Mouse (Mus musculus): ENCODE measurements around the gene Sec63. TPM values are rescaled to one million over a fixed set of nuclear protein-coding genes. Genes with fewer than 3 reads are reported as not detected.
A peak's percentile ranks its signal among the peaks of the same experiment; 100 is the strongest.

Gene Sec63
- polyA plus RNA-seq, 1 experiment from 2014 or later: 24.3 TPM

DNA sequence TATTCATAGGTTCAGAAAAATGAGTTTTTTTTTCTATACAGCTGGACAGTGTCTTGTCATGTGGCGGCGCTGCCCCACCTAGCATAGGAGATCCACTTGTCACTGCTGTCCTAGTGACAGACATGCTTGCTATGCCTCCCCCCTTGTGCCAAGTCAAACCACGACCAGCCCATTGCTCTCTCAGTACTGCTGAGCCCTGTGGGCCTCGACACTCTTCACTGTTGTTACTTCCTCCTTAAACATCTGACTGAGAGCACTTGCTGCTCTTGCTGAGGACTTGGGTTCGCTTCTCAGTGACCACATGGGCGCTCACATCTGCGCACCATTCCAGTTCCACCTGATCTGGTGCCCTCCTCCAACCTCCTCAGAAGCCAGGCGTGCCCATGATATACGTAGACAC is 107.1 kb downstream of the Sec63 start:
- Histone ChIP-seq H3K27ac (no peak overlapping the region), H3K9ac (no peak overlapping the region), H3K4me1 (0 out of 2 replicates have a peak, but pooled peaks cover 3% of the 10 kb centered on the region), H3K4me2 (no peak overlapping the region), H3K27me3 (replicated peaks) (no peaks in the 10 kb centered on the region), H3K4me3 (replicated peaks) (no peak overlapping the region), H3K36me3 (no peaks in the 10 kb centered on the region), H3K9me3 (no peaks in the 10 kb centered on the region)
- 84% methylated on average over 9 of the region's 9 CpGs for WGBS
- ATAC-seq (ENCODE audit: insufficient read depth, low FRiP score, low read depth): no peak

DNA sequence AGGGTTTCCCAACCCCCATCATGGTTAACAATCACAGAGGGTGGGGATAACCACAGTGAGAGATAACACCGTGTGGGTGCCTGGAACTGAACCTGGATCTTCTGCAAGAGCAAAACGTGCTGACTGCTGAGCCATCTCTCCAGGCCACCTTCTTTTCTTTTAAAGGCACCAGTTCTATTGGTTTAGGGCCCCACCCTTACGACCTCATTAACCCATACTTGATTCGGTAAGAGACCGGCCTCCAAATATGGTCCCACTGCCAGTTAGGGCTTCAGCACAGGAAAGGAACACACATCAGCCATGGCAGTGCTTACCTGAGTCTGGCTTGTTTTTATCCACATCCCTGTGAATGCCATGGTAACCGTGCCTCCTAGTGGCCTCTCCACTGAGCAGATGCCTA is 108.2 kb downstream of the Sec63 start:
- ATAC-seq (ENCODE audit: insufficient read depth, low FRiP score, low read depth): no peak
- Histone ChIP-seq H3K4me3 (replicated peaks) (no peak overlapping the region), H3K9me3 (no peaks in the 10 kb centered on the region), H3K9ac (no peak overlapping the region), H3K27ac (no peak overlapping the region), H3K4me2 (no peak overlapping the region), H3K4me1 (no peaks in the 10 kb centered on the region), H3K36me3 (no peaks in the 10 kb centered on the region), H3K27me3 (replicated peaks) (no peaks in the 10 kb centered on the region)
- 74% methylated on average over 6 of the region's 6 CpGs for WGBS

DNA sequence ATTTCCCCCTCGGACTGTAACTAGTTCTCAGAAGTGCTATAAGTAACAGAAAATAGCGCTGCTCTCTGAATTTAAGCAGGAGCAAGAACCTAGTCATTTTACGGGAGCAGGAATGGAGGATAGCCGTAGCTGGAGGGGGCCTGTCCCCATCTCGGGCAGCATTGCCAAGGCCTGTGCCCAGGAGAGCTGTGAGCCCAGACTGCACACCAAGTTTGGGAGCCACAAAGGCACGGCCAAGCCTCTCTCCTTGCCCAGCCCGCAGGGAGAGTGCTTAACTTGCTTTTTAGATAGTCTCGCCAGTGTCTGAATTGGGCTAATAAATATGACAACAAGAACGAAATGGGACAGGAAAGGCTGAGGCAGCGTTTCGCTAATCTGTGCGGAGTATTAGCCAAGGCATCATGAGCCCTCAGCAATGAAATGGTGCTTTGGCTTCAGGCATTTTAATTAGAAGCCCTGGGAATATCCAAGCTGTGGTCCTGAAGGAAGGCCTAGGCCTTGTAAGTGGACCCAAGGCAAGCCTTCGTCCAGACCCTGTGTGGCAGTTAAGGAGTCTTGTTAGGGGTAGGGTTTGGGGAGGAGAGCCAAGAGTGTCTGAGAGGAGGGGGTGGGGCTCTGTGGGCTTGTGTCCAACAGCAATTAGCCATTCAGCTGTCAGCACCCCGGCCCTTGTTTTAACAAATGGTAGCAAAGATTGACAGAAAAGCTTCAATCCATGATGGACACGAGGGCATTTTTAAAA is 111.1 kb downstream of the Sec63 start:
- Histone ChIP-seq H3K9ac (no peak overlapping the region), H3K36me3 (no peaks in the 10 kb centered on the region), H3K27ac (no peak overlapping the region), H3K9me3 (no peaks in the 10 kb centered on the region), H3K4me2 (no peak overlapping the region), H3K27me3 (replicated peaks) (no peaks in the 10 kb centered on the region), H3K4me3 (replicated peaks) (no peak overlapping the region), H3K4me1 (no peaks in the 10 kb centered on the region)
- ATAC-seq (ENCODE audit: insufficient read depth, low FRiP score, low read depth): no peak
- WGBS: 74% methylated on average over 15 of the region's 15 CpGs

DNA sequence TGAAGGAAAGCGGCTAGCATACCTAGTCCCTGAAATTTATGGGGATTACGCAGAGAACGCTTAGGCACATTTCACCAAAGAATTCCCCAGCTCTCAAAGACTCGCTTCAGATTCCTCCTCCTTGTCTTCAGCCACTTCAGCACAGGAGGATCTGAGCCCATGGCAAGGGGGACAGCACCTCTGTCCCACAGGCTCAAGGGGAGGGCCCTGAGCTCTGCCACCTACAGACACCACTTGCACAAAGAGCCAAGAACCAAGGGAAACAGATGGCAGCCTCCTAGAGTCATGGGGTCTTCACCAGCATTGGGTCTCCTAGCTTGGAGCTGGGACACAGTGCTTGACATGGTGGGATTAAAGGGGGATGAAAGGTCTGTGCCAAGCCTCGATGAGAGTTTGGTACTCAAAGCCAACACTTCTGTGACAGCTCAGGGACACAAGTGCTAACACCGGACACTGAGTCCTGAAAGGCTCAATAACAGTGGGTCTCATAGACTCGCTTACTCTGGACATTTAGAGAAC is 111.8 kb downstream of the Sec63 start:
- no peak overlapping the region for H3K9ac ChIP-seq
- no peaks in the 10 kb centered on the region for H3K27me3 ChIP-seq (replicated peaks)
- H3K27ac ChIP-seq: no peak overlapping the region
- 85% methylated on average over 7 of the region's 7 CpGs for WGBS
- no peaks in the 10 kb centered on the region for H3K36me3 ChIP-seq
- no peak overlapping the region for H3K4me3 ChIP-seq (replicated peaks)
- no peak for ATAC-seq (ENCODE audit: insufficient read depth, low FRiP score, low read depth)
- H3K4me1 ChIP-seq: no peaks in the 10 kb centered on the region
- no peak overlapping the region for H3K4me2 ChIP-seq
- H3K9me3 ChIP-seq: no peaks in the 10 kb centered on the region

DNA sequence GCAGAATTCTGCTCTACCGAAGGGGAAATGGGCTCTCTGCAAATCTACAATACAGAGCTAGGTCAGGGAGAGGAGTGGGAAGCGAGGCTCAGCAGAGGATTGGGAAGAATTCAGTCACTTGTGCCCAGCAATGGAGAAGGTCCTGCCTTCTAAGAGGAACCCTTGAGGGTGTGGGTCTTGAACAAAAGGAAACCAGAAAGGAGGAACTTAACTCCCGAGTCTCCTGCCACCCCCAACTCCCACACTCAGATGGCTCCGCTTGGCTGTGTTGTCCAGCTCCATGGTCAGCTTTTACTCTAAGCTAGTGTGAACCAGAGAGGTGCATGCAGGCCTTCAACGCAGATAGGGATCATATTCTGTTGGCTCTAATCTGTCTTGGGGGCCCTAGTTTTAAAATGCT is 114.9 kb downstream of the Sec63 start:
- no peak for ATAC-seq (ENCODE audit: insufficient read depth, low FRiP score, low read depth)
- no peak overlapping the region for H3K27ac ChIP-seq
- H3K9me3 ChIP-seq: no peaks in the 10 kb centered on the region
- no peak overlapping the region for H3K4me2 ChIP-seq
- 70% methylated on average over 5 of the region's 5 CpGs for WGBS
- no peaks in the 10 kb centered on the region for H3K4me1 ChIP-seq
- H3K27me3 ChIP-seq (replicated peaks): no peaks in the 10 kb centered on the region
- H3K4me3 ChIP-seq (replicated peaks): no peak overlapping the region
- H3K36me3 ChIP-seq: no peaks in the 10 kb centered on the region
- H3K9ac ChIP-seq: no peak overlapping the region

DNA sequence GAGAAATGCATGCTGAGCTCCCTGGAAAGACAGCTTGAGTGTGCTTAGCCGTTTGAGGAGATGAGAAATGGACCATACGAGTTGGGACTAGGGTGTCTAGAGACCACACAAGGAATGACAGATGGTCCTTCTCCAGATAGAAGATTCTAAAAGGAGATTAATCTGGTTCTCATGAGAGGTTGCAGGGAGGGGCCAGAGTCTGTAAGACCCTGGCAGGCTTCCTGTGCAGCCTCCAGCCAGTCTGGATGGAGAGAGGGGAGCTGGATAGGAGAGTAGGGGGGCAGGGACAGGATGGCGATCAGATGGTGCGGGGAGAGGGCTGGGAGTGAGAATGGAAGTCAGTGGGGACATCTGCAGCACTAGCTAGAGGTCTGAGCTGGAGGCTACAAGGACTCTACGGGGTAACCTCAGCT is 118.0 kb downstream of the Sec63 start:
- no peaks in the 10 kb centered on the region for H3K27me3 ChIP-seq (replicated peaks)
- no peaks in the 10 kb centered on the region for H3K9me3 ChIP-seq
- H3K4me2 ChIP-seq: peak overlapping the region; percentile 36; the same call in 1 of the 2 replicates
- peak; percentile 69 for ATAC-seq (ENCODE audit: insufficient read depth, low FRiP score, low read depth)
- no peak overlapping the region for H3K4me3 ChIP-seq (replicated peaks)
- no peaks in the 10 kb centered on the region for H3K36me3 ChIP-seq
- peak overlapping the region; percentile 80 for H3K27ac ChIP-seq
- no peak overlapping the region for H3K9ac ChIP-seq
- WGBS: 43% methylated on average over 5 of the region's 5 CpGs
- H3K4me1 ChIP-seq: no peaks in the 10 kb centered on the region

DNA sequence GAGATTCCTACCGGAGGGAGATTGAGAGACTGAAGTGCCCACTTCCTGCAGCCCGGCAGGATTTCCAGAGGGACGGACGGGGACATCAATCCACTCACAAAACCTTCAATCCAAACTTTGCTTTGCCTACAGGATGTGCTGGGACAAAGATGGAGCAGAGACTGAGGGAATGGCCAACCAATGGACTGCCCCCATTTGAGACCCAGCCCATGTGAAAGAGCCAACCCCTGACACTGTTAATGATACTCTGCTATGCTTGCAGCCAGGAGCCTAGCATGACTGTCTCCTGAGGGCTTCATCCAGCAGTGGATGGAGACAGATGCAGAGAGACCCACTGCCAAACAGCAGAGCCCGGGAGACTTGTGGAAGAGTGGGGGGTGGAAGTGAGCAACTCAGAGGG is 118.4 kb downstream of the Sec63 start:
- H3K4me3 ChIP-seq (replicated peaks): no peak overlapping the region
- peak overlapping the region; percentile 80 for H3K27ac ChIP-seq
- no peaks in the 10 kb centered on the region for H3K9me3 ChIP-seq
- WGBS: 57% methylated on average over 5 of the region's 5 CpGs
- H3K27me3 ChIP-seq (replicated peaks): no peaks in the 10 kb centered on the region
- peak overlapping the region; percentile 36; the same call in 1 of the 2 replicates for H3K4me2 ChIP-seq
- ATAC-seq (ENCODE audit: insufficient read depth, low FRiP score, low read depth): peak; percentile 18; the same call in 1 of the 2 replicates
- H3K36me3 ChIP-seq: no peaks in the 10 kb centered on the region
- H3K4me1 ChIP-seq: no peaks in the 10 kb centered on the region
- no peak overlapping the region for H3K9ac ChIP-seq

Other genes starting within 250 kb of the Sec63 start
- gene Nr2e1, start 177.9 kb upstream of the Sec63 start, polyA plus RNA-seq (2015; fragmentation: Nextera tagmentation; extraction: Ambion mirVana): 0.14 TPM in 1 of 2 replicates, not detected in the other
- gene Ostm1, start 177.7 kb upstream of the Sec63 start, polyA plus RNA-seq (2015; fragmentation: Nextera tagmentation; extraction: Ambion mirVana): 13.0 and 13.2 TPM in 2 replicates
- 11.6 and 15.6 TPM in 2 replicates for gene Scml4, start 98.9 kb downstream of the Sec63 start, polyA plus RNA-seq (2015; fragmentation: Nextera tagmentation; extraction: Ambion mirVana)

Measured in stomach, embryonic 15.5 days (tissue).